Mouse (Mus musculus) intestine, embryonic 16.5 days (tissue): ENCODE data around the gene Fam214a. TPM values are rescaled to one million over a fixed set of nuclear protein-coding genes. Genes with fewer than 3 reads are reported as not detected.

Source experiments
- ATAC-seq: fragments of 200-750 bp; cut with Nextera tagmentation; 2 replicates; pipeline ENCODE4 v1.8.0; 2017; ENCODE audit warnings: moderate TSS enrichment, moderate library complexity
- H3K27ac ChIP-seq: fragments of 300-500 bp; sonication (generic); 2 replicates; pipeline ENCODE4 v1.5.1; 2014; ENCODE audit warnings: mild to moderate bottlenecking, low read length
- H3K27me3 ChIP-seq: fragments of 300-500 bp; sonication (generic); replicated peaks from 2 replicates; pipeline ENCODE4 v1.6.1; 2014; ENCODE audit warnings: low read length, control low read depth, mixed read lengths; ENCODE audit not compliant: control insufficient read depth, insufficient read depth
- H3K36me3 ChIP-seq: fragments of 300-500 bp; sonication (generic); 2 replicates; pipeline ENCODE4 v1.6.1; 2014; ENCODE audit warnings: low read length, control low read depth; ENCODE audit not compliant: control insufficient read depth, insufficient read depth
- H3K4me1 ChIP-seq: fragments of 300-500 bp; sonication (generic); 2 replicates; pipeline ENCODE4 v1.6.1; 2014; ENCODE audit warnings: low read length, control low read depth, mixed read lengths; ENCODE audit not compliant: control insufficient read depth, insufficient read depth
- H3K4me2 ChIP-seq: fragments of 300-500 bp; sonication (generic); 2 replicates; pipeline ENCODE4 v1.6.1; 2014; ENCODE audit warnings: low read depth, low read length, control low read depth
- H3K4me3 ChIP-seq: fragments of 300-500 bp; sonication (generic); 2 replicates; pipeline ENCODE4 v1.5.1; 2014; ENCODE audit warnings: mild to moderate bottlenecking, low read length
- H3K9ac ChIP-seq: fragments of 300-500 bp; sonication (generic); 2 replicates; pipeline ENCODE4 v1.6.1; 2014; ENCODE audit warnings: low read depth, low read length
- H3K9me3 ChIP-seq: fragments of 300-500 bp; sonication (generic); 2 replicates; pipeline ENCODE4 v1.6.1; 2016; ENCODE audit warnings: low read length, control low read depth; ENCODE audit not compliant: control insufficient read depth
- WGBS: fragments of 180-500 bp; shearing (Covaris S2); extraction: QIAGEN DNeasy Blood & Tissue Kit; methylation state at CpG from one replicate; pipeline ENCODE4 v1.1.7; 2014; 5-methylcytosine and 5-hydroxymethylcytosine counted together
- polyA plus RNA-seq: library from polyadenylated mRNA; unstranded; fragments of >200 nt; fragmentation: Nextera tagmentation; extraction: Ambion mirVana; gene quantifications from 2 replicates; pipeline ENCODE4 v1.2.1, GENCODE M21; 2015

Fam214a gene
- polyA plus RNA-seq, 1 experiment from 2014 or later = 8.6 TPM

- H3K4me3 ChIP-seq = no peak overlapping the region
- no peaks in the 10 kb centered on the region for H3K36me3 ChIP-seq
- WGBS = 87% methylated on average over 14 of the region's 14 CpGs
- no peak overlapping the region for H3K27ac ChIP-seq
- ATAC-seq = no peak
- H3K27me3 ChIP-seq = no peaks in the 10 kb centered on the region
- no peak overlapping the region for H3K9ac ChIP-seq
- H3K9me3 ChIP-seq = no peaks in the 10 kb centered on the region
- H3K4me2 ChIP-seq = no peak overlapping the region
- H3K4me1 ChIP-seq = no peaks in the 10 kb centered on the region
These were observed 32.6 kb downstream of the Fam214a start for GRCm38 (mm10) chr9:74985173-74985715.

GRCm38 (mm10) chr9:74985770-74986169 lies 33.1 kb downstream of the Fam214a start:
- Histone ChIP-seq H3K4me3 (no peak overlapping the region), H3K9ac (no peak overlapping the region), H3K4me2 (no peak overlapping the region), H3K36me3 (no peaks in the 10 kb centered on the region), H3K27ac (no peak overlapping the region), H3K4me1 (no peaks in the 10 kb centered on the region), H3K9me3 (no peaks in the 10 kb centered on the region), H3K27me3 (no peaks in the 10 kb centered on the region)
- 63% methylated on average over 2 of the region's 2 CpGs for WGBS
- no peak for ATAC-seq

GRCm38 (mm10) chr9:74988893-74989460 lies 36.3 kb downstream of the Fam214a start:
- H3K9me3 ChIP-seq = no peaks in the 10 kb centered on the region
- H3K27ac ChIP-seq = no peak overlapping the region
- no peak overlapping the region for H3K4me3 ChIP-seq
- WGBS = 87% methylated on average over 7 of the region's 7 CpGs
- ATAC-seq = no peak
- no peak overlapping the region for H3K4me2 ChIP-seq
- H3K36me3 ChIP-seq = no peaks in the 10 kb centered on the region
- H3K9ac ChIP-seq = no peak overlapping the region
- H3K27me3 ChIP-seq = no peaks in the 10 kb centered on the region
- no peaks in the 10 kb centered on the region for H3K4me1 ChIP-seq

GRCm38 (mm10) chr9:74989990-74990389 lies 37.3 kb downstream of the Fam214a start:
- Histone ChIP-seq H3K4me2 (no peak overlapping the region), H3K27ac (no peak overlapping the region), H3K36me3 (no peaks in the 10 kb centered on the region), H3K9me3 (no peaks in the 10 kb centered on the region), H3K4me1 (no peaks in the 10 kb centered on the region), H3K9ac (no peak overlapping the region), H3K27me3 (no peaks in the 10 kb centered on the region), H3K4me3 (no peak overlapping the region)
- ATAC-seq = no peak
- 67% methylated on average over 2 of the region's 2 CpGs for WGBS

GRCm38 (mm10) chr9:74994611-74995257 lies 42.0 kb downstream of the Fam214a start:
- Histone ChIP-seq H3K9me3 (no peaks in the 10 kb centered on the region), H3K9ac (no peak overlapping the region), H3K4me3 (no peak overlapping the region), H3K27me3 (no peaks in the 10 kb centered on the region), H3K4me2 (no peak overlapping the region), H3K4me1 (no peaks in the 10 kb centered on the region), H3K36me3 (no peaks in the 10 kb centered on the region), H3K27ac (no peak overlapping the region)
- 78% methylated on average over 10 of the region's 10 CpGs for WGBS
- ATAC-seq = no peak

GRCm38 (mm10) chr9:74996349-74996748 lies 43.7 kb downstream of the Fam214a start:
- Histone ChIP-seq H3K4me2 (no peak overlapping the region), H3K4me1 (0 out of 2 replicates have a peak, but pooled peaks cover 4% of the 10 kb centered on the region), H3K27ac (no peak overlapping the region), H3K27me3 (no peaks in the 10 kb centered on the region), H3K9ac (no peak overlapping the region), H3K9me3 (no peaks in the 10 kb centered on the region), H3K4me3 (no peak overlapping the region), H3K36me3 (no peaks in the 10 kb centered on the region)
- WGBS = 69% methylated on average over 2 of the region's 2 CpGs
- ATAC-seq = no peak

DNA sequence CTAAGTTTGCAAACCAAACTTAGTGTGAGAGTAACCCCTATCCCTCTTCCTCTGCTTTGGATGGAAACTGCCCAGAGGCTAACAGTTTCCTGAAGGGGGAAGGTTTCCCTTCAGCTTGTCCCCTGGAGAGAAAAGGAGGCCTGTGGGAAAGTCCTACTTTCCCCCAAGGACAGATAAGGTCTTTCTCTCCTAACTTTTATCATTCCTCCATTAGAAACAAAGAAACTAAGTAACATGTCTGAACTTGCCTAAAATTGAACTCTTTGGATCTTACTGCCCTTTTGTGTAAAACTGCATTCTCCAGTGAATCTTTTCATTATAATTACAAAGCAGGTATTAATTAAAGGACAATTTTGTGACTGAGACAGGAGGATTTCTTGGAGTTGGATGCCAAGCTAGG lies 45.3 kb downstream of the Fam214a start:
- H3K9ac ChIP-seq = no peak overlapping the region
- no peak overlapping the region for H3K27ac ChIP-seq
- no peaks in the 10 kb centered on the region for H3K9me3 ChIP-seq
- 0 out of 2 replicates have a peak, but pooled peaks cover 8% of the 10 kb centered on the region for H3K4me1 ChIP-seq
- H3K36me3 ChIP-seq = no peaks in the 10 kb centered on the region
- H3K27me3 ChIP-seq = no peaks in the 10 kb centered on the region
- no peak overlapping the region for H3K4me2 ChIP-seq
- no peak for ATAC-seq
- no peak overlapping the region for H3K4me3 ChIP-seq

DNA sequence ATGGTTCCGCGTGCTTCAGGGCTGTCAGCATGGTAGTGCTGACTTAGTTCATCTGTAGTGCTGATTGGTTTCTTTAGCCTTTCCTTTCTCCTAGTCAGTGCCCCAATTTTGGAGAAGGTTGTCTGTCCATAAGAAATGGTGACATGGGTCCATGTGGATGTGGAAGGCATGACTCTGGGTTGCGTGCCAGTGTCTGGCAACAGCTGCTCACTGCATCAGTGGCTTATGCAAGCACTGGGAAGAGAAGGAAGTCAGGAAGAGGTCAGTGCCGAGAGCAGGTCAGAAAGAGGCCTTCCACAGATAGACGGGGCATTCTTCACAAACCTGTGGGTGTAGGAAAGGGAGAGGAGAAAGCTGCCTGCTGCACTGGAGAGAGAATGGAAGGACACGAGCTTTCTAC lies 48.3 kb downstream of the Fam214a start:
- no peak for ATAC-seq
- Histone ChIP-seq H3K36me3 (no peaks in the 10 kb centered on the region; the same call in 1 of the 2 replicates), H3K27ac (peak overlapping the region; percentile 43), H3K4me1 (0 out of 2 replicates have a peak, but pooled peaks cover 8% of the 10 kb centered on the region), H3K9ac (no peak overlapping the region), H3K4me2 (no peak overlapping the region), H3K4me3 (no peak overlapping the region), H3K27me3 (no peaks in the 10 kb centered on the region), H3K9me3 (no peaks in the 10 kb centered on the region)
- WGBS = 68% methylated on average over 6 of the region's 6 CpGs

GRCm38 (mm10) chr9:75001611-75002204 lies 49.0 kb downstream of the Fam214a start:
- no peak overlapping the region for H3K4me3 ChIP-seq
- H3K27ac ChIP-seq = peak overlapping the region; percentile 55
- ATAC-seq = peak; percentile 81
- H3K4me1 ChIP-seq = 0 out of 2 replicates have a peak, but pooled peaks cover 8% of the 10 kb centered on the region
- 32% methylated on average over 5 of the region's 5 CpGs for WGBS
- no peaks in the 10 kb centered on the region; the same call in 1 of the 2 replicates for H3K36me3 ChIP-seq
- no peaks in the 10 kb centered on the region for H3K9me3 ChIP-seq
- no peak overlapping the region for H3K4me2 ChIP-seq
- no peak overlapping the region for H3K9ac ChIP-seq
- H3K27me3 ChIP-seq = no peaks in the 10 kb centered on the region
